Comparison of ENCODE assay signal across 14 mouse cellular contexts in the genomic region with DNA sequence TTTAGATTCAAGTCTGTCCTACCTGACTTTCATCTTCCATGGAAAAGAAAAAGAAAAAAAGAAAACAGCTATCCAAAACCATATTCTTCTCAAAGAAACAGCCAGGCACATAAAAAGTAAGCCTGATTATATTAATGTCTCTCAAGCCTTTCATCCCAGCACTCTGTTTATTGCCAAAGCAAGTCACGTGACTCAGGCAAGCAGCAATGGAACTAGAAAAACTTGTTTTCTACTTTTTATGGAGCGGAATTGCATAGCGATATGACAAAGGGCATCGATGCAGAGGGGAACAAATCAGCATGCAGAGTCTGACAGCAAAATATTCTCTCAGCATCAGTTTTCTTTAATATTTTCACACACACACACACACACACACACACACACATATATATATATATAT.
"Had no signal": no experiment of that assay in that cellular context is flagged by ENCODE, and none has a peak within 500 bp of the region (broad histone marks: within the 10 kb centered on the region; RNA-seq: fewer than 3 reads in every experiment).

No protein-coding gene starts in this region.

- H3K4me1 ChIP-seq: kidney, embryonic 15.5 days; limb, embryonic 15.5 days; liver, embryonic 12.5 days; lung, embryonic 15.5 days; midbrain, embryonic 12.5 days; stomach, embryonic 15.5 days had no signal

- H3K27me3 ChIP-seq: kidney, embryonic 15.5 days; limb, embryonic 15.5 days; liver, embryonic 12.5 days; lung, embryonic 15.5 days; midbrain, embryonic 12.5 days; stomach, embryonic 15.5 days had no signal

- H3K27ac ChIP-seq: kidney, embryonic 15.5 days; limb, embryonic 15.5 days; liver, embryonic 12.5 days; lung, embryonic 15.5 days; midbrain, embryonic 12.5 days; stomach, embryonic 15.5 days had no signal

- H3K36me3 ChIP-seq: kidney, embryonic 15.5 days; limb, embryonic 15.5 days; liver, embryonic 12.5 days; lung, embryonic 15.5 days; midbrain, embryonic 12.5 days; stomach, embryonic 15.5 days had no signal

- H3K9ac ChIP-seq: kidney, embryonic 15.5 days; limb, embryonic 15.5 days; liver, embryonic 12.5 days; lung, embryonic 15.5 days; midbrain, embryonic 12.5 days; stomach, embryonic 15.5 days had no signal

- H3K4me3 ChIP-seq: kidney, embryonic 15.5 days; limb, embryonic 15.5 days; liver, embryonic 12.5 days; lung, embryonic 15.5 days; midbrain, embryonic 12.5 days; stomach, embryonic 15.5 days had no signal

- H3K9me3 ChIP-seq: kidney, embryonic 15.5 days; limb, embryonic 15.5 days; liver, embryonic 12.5 days; lung, embryonic 15.5 days; midbrain, embryonic 12.5 days; stomach, embryonic 15.5 days had no signal

- ATAC-seq: liver, embryonic 12.5 days; midbrain, embryonic 16.5 days had no signal

- DNase-seq: kidney, adult 18-20 months; kidney, postnatal 25 days; layer of hippocampus, adult 9-11 months; left cerebral cortex, postnatal 4 days; right cerebral cortex, postnatal 14 days; thymus, adult 2 months; thymus, postnatal 36 days had no signal

- H3K4me2 ChIP-seq: kidney, embryonic 15.5 days; limb, embryonic 15.5 days; liver, embryonic 12.5 days; lung, embryonic 15.5 days; midbrain, embryonic 12.5 days; stomach, embryonic 15.5 days had no signal
